Mouse (Mus musculus): ENCODE measurements at regions not wholly inside any gene's neighbourhood (a gene's known extent, or its start where the extent isn't known, plus 50 kb on each side); places are given as distances from the start of the nearest gene placed in this dataset.

DNA sequence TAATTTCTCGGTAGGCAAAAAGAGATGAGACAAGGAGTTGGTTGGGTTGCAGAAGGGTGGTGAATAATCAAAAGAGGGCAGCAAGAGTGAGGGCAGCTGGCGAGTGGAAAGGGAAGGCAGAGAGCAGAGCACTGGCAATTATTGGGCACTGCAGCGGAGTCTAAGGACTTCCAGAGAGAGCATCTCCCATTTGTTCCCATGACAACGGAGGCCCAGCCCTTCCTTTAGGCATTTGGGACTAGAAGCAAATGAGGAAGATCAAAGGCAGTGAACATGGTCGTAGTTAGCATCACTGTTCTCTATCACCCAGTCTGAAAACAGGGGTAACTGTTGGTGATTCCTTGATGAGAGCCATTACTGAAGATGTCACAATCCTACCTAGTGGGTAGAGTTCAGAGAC, 246.1 kb downstream of the Rybp start:
- no peak for ATAC-seq

DNA sequence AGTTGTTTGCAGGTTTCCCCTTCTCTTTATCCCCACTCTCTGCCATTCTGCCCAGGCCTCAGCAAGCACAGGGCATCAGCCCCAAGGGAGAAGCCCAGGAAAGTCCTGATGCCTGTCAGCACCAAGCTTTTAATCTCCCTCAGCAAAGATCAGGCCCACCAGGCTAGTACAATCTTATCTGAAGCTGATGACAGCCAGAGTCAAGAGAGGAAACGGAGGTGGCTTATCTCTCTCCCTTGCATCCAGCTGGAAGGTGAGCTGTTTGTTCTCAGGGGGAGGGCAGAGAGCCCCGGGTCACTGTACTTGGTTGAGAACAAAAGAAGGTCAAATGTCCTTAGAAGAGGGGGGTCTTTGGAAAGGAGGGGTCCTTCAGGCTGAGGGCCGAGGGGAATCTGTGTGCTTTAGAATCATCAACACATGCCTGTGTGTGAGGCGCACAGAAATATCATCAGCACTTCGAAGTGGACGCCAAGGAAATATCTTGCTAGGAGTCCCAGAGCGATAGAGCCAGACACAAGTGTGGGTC, 246.8 kb downstream of the Rybp start:
- no peak for ATAC-seq

DNA sequence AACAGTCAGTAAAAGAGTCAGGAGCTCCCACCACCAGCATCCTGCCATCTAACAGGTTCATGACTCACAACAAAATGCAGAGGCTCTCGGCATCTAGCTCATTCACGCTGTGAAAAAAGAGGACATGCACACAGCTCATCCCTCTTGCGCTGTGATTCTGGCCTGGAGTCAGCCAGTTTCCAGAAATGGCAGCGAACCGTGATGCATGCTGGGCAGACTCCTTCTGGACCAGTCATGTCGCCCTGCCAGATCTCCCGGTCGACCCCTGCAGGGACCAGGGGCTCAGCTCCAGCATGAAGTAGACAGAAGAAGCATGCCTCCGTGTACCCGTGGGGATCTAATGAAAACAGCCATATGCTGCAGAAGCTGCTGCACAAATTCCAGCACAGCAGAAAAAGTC, 254.6 kb downstream of the Rybp start:
- no peak for ATAC-seq

DNA sequence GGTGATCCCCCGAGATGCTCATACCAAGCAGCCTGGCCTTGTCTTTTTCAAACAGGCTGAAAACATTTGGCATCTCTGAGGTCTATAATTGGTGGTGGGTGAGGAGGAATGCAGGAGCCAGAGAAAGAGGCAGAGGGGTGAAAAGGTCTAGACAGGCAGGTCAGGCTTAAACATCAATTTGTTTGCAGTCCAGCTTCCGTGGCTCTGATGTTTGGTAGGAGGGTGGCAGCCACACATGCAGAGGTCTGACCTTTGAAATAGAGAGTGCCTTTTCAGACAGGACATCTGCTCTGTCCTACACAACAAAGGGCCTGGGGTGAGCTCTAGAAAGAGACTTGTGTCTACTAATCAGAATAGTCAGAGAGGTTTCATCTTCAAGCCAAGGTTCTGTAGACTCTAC, 256.8 kb downstream of the Rybp start:
- ATAC-seq, result no peak

DNA sequence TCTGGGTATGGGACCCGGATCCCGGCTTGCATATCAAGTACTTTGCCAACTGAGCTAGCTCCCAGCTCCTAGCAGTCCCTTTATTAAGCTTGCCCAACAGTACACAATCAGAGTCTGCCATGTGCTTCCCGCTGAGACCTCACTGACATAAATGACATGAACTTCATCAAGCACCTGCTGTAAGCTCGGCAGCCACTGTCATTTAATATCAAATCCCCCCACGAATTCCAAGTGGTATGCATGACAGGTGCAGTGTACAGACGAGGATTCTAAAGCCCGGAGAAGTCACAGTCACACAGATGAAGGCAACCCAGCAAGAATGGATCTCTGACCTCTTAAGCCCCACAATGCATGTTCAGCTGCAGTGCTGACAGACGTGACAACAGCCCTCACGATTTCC, 257.3 kb downstream of the Rybp start:
- no peak for ATAC-seq

DNA sequence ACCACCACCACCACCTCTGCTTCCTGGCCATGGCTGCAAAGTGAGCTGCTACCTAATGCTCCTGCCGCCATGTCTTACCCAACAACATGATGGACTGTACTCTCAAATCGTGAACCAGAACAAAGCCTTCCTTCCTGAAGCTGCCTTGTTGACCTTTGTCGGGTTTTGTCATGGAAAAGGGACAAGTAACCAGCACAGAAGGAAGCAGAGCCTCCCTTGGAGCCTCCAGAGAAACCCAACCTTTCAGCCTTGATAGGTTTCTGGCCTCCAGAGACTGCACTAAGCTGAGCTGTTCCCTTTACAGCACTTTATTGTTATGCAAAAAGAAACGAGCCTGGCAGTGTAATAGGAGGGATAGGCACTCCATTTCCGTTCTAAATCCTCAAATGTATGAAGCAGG, 259.8 kb downstream of the Rybp start:
- ATAC-seq, result no peak

DNA sequence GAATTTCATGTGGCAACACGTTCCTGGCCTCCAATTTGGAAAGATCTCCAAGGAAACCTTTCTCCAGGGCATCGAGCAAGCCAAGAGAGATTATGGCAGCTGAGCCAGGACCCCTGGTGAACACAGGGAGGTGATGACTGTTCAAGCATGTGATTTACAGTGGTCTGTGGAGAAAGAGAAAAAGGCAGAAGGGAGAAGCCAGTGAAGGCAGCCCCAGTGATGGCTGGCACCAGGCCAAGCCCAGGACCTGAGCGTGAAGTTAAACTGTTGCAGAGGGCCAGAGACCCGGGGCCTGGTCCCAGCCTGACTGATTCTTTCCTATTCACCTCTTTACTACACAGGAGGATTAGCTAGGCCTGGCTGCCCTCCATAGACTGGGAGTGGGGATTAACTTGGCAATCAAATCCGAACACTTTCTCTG, 261.7 kb downstream of the Rybp start:
- no peak for ATAC-seq

DNA sequence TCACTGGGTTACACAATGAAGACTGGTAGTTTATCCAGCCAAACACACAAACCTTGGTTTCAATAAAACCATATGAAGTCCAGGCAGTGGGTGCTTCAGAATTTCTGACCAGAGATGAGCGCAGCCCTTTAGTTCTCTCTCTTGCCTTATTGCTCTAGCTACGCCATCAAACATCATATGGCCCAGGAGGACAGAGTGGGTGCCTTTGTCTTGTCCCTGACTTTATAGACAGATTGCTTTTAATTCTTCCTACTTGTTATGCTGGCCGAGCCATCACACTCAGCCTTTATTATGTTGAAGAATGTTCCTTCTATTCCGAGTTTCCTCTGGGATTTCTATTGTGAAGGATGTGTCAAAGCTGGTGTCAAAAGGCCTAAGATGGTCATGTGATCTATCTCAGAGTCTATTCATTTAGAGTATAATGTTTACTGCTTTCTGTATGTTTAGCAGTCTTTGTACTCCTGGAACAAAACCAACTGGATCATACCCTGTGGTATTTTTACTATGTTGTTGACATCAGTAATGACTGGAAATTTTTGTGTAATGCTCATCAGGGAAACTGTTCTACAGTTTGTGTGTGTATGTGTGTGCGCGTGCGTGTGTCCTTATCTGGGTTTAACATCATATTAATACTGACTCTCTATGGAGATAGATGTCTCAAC, 263.7 kb downstream of the Rybp start:
- ATAC-seq, result no peak

DNA sequence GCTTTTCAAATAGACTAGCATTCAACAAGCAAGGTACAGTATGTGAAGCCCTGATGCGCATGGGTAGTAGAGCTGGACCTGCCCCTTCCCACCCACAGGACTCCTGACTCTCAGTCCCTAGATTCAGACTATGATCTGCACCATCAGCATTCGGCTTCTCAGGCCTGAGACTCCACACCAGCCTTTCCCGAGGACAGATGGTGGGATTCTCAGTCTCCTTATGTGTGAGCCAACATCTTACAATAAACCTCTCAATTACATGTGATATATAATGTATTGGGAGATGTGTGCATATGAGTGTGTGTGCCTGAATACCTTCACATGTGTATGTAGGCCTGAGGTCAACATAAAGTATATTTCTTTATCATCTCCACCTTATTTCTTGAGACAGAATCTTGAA, 268.3 kb downstream of the Rybp start:
- no peak for ATAC-seq

DNA sequence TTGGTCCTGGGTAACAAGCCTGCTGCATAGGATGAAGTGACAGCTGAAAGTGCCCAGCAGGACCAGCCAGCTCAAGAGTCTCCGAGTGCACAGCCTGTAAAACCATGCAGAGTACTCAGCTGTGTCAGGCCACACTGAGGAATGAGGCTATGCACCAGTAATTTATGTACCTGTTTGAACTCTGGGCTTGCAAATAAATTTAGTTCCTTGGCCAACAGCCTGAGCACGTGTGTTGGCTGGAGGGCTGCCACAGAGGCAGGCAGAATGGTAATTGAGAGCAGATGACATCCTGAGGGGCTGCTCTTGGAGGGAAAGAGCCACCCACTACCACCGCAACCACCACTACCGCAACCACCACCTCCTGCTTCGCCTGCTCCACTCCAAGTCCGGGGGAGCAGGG, 273.3 kb downstream of the Rybp start:
- ATAC-seq, result no peak

DNA sequence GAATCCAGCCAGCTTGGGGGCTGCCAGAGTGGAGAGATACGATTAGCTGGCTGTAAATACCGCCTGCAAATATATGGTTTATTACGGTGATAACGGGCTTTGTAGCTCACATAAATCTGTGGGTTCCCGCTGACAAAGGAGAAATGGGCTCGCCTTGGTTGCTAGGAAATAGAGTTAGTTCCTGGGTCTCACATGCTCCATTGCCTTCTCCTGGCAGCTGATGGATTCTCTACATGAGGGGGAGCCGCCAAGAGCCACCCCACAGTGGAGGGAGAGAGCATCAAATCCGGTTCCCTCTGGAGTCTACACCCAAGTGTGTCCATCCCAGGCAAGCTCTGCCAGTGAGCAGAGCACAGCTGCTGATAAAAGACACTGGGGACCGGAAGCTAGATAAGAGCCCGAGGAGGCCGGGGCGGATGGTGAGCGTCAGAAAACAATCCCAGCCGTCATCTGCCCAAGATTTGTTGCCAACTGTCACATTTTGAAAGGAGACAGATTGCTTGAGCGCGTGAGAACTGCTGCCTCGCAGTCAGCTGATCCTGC, 275.7 kb downstream of the Rybp start:
- no peak for ATAC-seq

DNA sequence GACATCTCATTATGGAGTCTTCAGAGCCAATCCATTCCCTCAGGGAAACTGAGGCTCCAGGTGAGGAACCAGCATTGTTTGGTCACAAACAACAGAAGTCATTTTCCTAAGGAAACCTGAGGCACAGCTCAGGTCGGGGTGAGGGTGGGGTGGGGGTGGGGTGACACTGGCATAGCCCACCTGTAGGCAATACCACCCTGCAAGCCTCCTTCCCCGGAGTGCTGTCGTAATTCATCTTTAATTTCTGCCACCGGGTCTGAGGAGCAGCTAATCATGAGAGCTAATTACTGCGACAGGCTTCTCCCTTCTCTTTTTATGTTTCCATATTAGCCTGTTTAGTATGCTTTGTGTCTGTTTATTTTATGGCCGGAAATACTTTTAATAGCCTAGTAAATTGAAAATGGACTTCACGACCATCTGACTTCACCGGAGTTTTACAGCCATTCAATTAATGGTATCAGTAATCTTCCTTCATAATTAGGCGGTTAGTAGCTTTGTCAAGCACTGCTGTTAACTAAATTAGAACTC, 276.3 kb downstream of the Rybp start:
- ATAC-seq, result no peak

DNA sequence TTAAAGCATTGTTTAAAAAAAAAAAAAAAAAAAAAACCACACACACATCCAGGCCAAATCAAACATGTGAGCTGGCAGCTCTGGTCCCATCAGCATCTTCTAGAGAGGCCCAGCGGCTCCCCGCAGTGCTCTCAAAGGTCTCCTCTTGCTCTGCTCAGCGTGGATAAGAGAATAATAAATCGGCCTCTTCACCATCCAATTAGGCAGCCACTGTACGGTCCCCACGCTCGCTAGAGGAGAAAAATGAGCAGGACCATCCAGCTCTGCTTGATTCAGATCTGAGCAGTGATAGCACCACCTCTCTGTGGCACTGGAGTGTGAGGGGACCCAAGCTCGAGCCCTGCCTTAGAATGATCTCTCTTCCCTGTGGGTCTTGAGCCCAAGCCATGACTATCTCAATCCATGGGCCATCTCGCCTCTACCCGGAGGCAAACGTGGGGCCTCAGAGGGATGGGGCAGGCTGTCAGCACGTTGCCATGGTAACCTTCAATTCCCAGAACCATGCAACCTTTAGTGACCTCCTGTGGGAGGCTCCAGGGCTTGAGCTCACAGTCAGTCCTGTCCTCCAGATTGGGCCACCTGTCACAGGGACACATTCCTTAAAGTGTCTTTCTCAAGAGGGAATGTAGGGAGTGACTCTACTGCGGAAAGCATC, 273.6 kb upstream of the Prok2 start:
- ATAC-seq, result no peak

DNA sequence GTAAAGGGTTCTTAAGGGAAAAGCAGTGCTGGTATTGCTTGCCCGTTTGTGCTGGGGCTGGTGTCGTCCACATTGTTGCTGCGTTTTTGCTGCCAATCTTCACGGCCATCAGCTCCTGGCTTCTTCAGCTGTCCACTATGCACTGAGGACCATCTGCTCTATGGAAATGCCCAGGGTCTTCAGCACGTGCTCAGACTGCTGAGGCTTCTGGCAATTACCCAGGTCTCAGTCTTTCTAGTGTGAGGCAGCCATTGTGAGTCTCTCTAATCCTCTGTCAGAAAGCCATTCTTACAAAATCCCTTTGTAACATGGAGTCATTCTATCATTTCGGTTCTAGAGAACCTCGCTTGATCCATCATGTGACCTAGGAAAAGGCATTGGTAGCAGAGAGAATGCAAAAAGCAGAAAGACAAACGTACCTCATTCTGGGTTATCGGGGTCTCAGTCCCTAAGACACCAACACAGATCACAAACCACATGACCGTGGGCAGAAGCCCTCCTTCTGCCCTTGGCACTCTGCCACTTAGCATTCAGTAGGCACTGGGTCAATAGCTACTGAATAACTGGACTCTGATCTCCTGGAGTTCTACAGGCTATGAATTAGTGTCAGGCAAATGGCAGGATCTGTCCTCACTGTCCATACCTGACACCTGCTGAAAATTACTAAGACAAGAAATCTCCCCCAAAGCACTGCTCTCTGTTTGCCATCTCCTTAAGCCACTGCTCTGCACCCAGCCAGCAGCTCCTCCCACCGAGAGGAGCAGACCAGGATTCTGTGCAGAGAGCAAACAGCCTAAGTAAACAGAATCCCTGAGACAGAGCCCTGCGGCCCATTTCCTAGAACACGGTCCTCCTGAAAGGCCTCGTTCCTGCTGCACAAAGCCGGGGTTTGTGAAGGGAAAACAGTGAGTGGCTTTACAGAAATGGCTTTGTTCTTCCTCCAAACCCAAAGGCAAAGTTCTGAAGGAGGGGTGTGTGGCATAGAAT, 270.1 kb upstream of the Prok2 start:
- ATAC-seq, result no peak

DNA sequence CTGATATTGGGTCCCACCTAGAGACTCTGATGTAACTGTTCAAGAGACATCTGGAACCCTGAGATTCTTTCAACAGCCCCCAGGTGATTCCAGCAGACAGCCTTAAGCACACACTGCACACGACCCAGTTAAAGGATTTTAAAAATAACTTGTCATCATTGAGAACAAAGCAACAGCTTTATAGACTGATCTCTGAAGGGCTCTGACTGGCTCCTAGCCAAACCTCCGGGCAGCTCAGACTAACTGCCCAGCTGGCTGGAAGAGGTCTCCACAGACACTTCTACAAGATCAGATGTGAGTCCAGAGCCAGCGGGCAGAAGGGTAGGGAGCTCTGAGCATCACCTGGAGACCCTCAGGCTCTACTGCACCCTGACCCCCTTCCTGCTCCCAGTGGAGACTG, 267.8 kb upstream of the Prok2 start:
- no peak for ATAC-seq

DNA sequence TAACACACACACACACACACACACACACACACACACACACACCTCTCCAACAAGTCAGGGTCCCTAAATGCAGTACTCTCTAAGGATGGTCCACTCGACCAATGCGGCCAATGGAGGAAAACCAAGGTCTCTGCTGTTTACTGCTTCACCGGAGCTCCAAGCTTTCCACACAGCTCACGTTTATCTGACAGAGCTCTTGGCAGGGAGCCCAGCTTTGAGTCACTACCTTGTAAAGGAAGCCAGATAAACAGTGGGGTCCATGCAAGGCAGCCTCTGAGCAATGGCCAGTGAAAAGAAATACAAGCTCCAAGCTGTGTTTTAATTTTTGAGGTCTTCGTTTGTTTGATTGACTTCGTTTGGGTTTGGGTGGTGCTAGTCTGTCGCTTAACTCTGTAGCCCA, 264.9 kb upstream of the Prok2 start:
- no peak for ATAC-seq

DNA sequence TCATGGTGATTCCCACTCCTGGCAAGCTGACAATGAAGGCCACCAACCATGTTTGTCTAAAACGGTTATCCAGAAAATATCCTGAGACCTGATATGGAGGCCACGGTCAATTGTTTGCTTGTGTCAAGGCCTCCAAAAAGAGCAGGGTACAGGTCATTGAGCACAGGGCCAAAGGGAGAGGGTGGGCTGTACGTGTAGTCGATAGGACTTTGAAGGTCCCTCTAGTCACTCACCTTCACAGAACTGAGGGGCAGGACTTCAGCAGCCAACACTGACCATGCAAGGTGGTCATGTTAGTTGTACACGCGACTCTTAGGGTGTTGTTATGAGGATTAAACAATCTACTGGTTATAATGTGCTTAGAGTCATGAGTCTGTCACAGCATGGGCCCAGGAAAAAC, 264.4 kb upstream of the Prok2 start:
- ATAC-seq, result no peak

DNA sequence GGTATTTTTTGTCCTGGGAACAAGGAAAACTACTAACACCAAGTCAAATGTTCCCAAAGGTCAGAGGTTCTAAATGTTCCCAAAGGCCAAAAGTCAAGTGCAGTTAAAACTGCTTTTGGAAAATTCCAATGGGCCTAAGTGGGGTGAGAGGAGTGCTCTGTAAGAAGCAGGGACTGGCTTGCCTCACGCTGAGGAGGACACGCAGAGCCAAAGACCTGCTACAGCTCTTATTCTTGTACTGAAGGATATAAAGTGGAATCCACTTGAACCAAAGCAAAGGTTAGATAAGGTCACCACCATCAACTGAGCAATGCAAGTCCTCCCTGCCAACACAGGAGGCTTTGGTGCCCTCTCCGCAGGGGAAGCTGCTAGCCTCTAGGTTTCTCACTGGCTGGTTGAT, 260.3 kb upstream of the Prok2 start:
- ATAC-seq, result no peak

DNA sequence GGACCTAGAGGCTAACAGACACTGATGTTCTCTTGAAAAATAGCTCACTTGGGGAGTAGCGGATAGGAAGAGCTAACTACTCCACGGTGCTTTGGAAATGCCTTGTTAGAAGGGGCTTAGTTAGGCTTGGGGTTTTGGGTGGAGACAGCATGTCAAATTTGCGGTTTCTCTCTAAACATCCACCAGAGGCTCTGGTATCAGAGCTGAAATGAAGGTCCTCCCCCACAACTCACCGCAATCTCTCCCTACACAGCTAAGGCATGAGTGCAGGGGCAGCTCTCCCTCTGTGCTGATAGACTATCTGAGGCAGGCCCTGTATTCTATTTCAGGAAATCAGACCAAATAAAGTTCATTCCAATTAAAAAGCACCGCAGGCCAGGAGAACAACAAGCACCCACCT, 259.1 kb upstream of the Prok2 start:
- no peak for ATAC-seq

DNA sequence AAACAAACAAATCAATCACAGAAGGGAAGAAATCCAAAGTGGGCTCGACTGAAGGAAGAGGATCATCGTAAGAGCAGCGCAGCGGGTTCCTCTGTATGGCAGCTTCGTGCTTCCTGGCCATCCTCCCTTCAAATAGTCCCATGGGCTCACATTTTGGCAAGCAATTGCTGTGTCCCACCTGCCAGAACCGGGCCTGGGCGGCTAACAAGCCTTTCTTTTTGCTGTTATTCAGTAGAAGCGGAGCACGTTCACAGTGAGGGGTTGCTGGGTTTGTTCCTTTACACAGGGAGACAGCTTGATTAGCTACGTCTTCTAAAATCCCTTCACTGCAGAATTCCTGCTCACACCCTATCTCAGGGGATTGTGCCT, 258.6 kb upstream of the Prok2 start:
- ATAC-seq, result no peak

DNA sequence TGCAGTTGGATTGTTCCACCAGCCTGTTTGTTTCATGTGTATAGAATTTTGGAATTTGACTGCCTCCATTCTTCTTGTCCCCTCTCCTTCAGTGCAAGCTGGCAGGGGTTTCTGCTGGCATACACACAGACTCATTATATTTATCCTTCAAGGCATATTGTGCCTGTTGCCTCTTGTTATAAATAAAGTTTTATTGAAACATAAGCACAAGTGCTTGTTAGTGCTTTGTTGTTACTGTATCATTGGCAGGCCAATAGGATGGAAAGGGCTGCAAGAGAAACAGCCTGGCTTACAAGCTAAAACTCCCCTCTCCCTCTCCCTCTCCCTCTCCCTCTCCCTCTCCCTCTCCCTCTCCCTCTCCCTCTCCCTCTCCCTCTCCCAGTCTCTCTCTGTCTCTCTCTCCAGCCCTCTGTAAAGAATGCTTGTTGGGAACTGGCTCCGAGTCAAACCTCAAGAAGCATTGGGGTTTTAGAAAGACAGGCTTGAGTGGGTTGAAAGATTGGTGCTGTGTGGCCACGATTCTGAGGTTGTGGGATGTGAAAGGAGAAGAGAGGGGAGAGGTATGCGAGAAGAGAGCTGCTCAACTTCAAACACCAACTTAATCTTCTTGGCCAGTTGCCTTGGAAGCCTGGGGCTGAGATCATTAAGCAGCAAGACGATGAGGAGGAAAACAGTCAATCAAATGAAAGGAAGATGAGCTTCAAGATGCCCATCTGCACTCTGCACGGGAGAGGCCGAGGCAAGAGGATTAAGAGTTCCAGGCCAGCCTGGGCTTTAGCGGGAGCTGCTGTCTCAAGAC, 258.1 kb upstream of the Prok2 start:
- ATAC-seq, result no peak

DNA sequence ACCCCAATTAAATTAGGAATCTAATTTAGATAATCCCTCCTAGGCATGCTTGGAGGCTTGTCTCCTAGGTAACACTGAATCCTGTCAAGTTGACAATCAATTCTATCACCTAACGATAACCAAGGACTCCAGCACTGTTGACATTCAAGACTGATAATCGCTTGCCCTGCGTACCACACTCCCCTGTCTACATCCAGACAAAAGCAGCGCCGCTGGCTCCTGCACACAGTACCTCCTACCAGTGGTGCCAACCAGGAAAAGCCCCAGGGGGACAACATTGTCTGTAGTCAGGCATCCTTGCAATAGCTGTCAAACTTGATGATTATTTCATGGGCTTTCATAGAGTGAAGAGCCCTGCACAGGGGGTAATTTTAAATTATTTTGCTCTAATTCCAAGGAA, 253.4 kb upstream of the Prok2 start:
- no peak for ATAC-seq

Data from CD4-positive, CD25-positive, alpha-beta regulatory T cell, adult 4 months (primary cell).